Mouse (Mus musculus) adrenal gland, postnatal 25 days (tissue): ENCODE data around the gene Ptgfrn. TPM values are rescaled to one million over a fixed set of nuclear protein-coding genes. Genes with fewer than 3 reads are reported as not detected.

Experiments
- DNase-seq: peaks from one replicate; pipeline ENCODE4 v3.0.0; 2021; ENCODE audit warnings: mixed read lengths
- long read RNA-seq: library from polyadenylated mRNA; stranded (forward); transcript quantifications from one replicate; pipeline ENCODE4 v2.0.0, GENCODE M21; 2021
- total RNA-seq: library from RNA; stranded (reverse); gene quantifications from 2 replicates; pipeline ENCODE4 v1.2.3, GENCODE M21; 2021

The Ptgfrn gene
- 43.5 and 45.2 TPM in 2 replicates for total RNA-seq
- long read RNA-seq, full-length matches to known transcripts, result 8 of 16 reads
- long read RNA-seq, partial matches to known transcripts, result 0 of 16 reads
- long read RNA-seq, other reads (novel, unspliced or antisense), result 8 of 16 reads

GRCm38 (mm10) chr3:101110043-101110837, at the start of gene Ptgfrn:
Gene Ptgfrn, minus strand, starts transcription at chr3:101110278.
- peak; percentile 77 for DNase-seq

GRCm38 (mm10) chr3:101159701-101160100, 49.6 kb upstream of the Ptgfrn start:
- DNase-seq, result no peak

- no peak for DNase-seq
These were observed 44.0 kb upstream of the Ptgfrn start for GRCm38 (mm10) chr3:101154067-101154466.

- DNase-seq, result no peak
These were observed 43.3 kb upstream of the Ptgfrn start for GRCm38 (mm10) chr3:101153341-101153740.

GRCm38 (mm10) chr3:101146126-101146772, 36.2 kb upstream of the Ptgfrn start:
- DNase-seq, result no peak

- peak; percentile 36 for DNase-seq
These were observed 35.4 kb upstream of the Ptgfrn start for GRCm38 (mm10) chr3:101145292-101146046.

GRCm38 (mm10) chr3:101144366-101144948, 34.4 kb upstream of the Ptgfrn start:
- no peak for DNase-seq

- no peak for DNase-seq
These were observed 33.4 kb upstream of the Ptgfrn start for GRCm38 (mm10) chr3:101143465-101143864.

- DNase-seq, result peak; percentile 16
These were observed 31.8 kb upstream of the Ptgfrn start for GRCm38 (mm10) chr3:101141864-101142263.

- DNase-seq, result no peak
These were observed 29.9 kb upstream of the Ptgfrn start for GRCm38 (mm10) chr3:101139958-101140357.

- no peak for DNase-seq
These were observed 26.4 kb upstream of the Ptgfrn start for GRCm38 (mm10) chr3:101136483-101136882.

- no peak for DNase-seq
These were observed 24.8 kb upstream of the Ptgfrn start for GRCm38 (mm10) chr3:101134861-101135260.

GRCm38 (mm10) chr3:101132981-101133380, 22.9 kb upstream of the Ptgfrn start:
- DNase-seq, result no peak

GRCm38 (mm10) chr3:101131772-101132171, 21.7 kb upstream of the Ptgfrn start:
- no peak for DNase-seq

GRCm38 (mm10) chr3:101130526-101130925, 20.4 kb upstream of the Ptgfrn start:
- peak; percentile 36 for DNase-seq

- no peak for DNase-seq
These were observed 19.5 kb upstream of the Ptgfrn start for GRCm38 (mm10) chr3:101129620-101130019.

GRCm38 (mm10) chr3:101129090-101129489, 19.0 kb upstream of the Ptgfrn start:
- no peak for DNase-seq

GRCm38 (mm10) chr3:101127766-101128165, 17.7 kb upstream of the Ptgfrn start:
- DNase-seq, result no peak

- no peak for DNase-seq
These were observed 14.6 kb upstream of the Ptgfrn start for GRCm38 (mm10) chr3:101124716-101125115.

GRCm38 (mm10) chr3:101122479-101122878, 12.4 kb upstream of the Ptgfrn start:
- no peak for DNase-seq

GRCm38 (mm10) chr3:101117774-101118173, 7.7 kb upstream of the Ptgfrn start:
- DNase-seq, result no peak

- no peak for DNase-seq
These were observed 7.3 kb upstream of the Ptgfrn start for GRCm38 (mm10) chr3:101117386-101117749.
